Mouse (Mus musculus) hematopoietic stem cell, adult 5-6 weeks (primary cell): ENCODE data around the gene Lhx3. TPM values are rescaled to one million over a fixed set of nuclear protein-coding genes. Genes with fewer than 3 reads are reported as not detected.

Experiments
- ATAC-seq, 2 experiments: fragments of 125-278 bp in 1 of 2; replicated peaks in 1 of 2; 2 replicates each; pipeline ENCODE4 v1.8.0; 2016 to 2017; ENCODE audit warnings: inconsistent platforms in 2 of 2, mild to moderate bottlenecking in 2 of 2, moderate number of reproducible peaks in 2 of 2, low read depth in 1 of 2, moderate TSS enrichment in 1 of 2; ENCODE audit not compliant: low FRiP score in 2 of 2, poor library complexity in 2 of 2, severe bottlenecking in 2 of 2, insufficient read depth in 1 of 2, low TSS enrichment in 1 of 2
- total RNA-seq: library from RNA; stranded (forward); fragments of 172-1452, 232-1000 nt; gene quantifications from 2 replicates; pipeline ENCODE4 v1.2.3, GENCODE M21; 2017

Gene Lhx3
- total RNA-seq, 1 experiment from 2014 or later = not detected

GRCm38 (mm10) chr2:26207559-26207958 is 530 bp downstream of the Lhx3 start:
- no peak for ATAC-seq

- no peak for ATAC-seq
These were observed 2.3 kb downstream of the Lhx3 start for GRCm38 (mm10) chr2:26205761-26206160.

DNA sequence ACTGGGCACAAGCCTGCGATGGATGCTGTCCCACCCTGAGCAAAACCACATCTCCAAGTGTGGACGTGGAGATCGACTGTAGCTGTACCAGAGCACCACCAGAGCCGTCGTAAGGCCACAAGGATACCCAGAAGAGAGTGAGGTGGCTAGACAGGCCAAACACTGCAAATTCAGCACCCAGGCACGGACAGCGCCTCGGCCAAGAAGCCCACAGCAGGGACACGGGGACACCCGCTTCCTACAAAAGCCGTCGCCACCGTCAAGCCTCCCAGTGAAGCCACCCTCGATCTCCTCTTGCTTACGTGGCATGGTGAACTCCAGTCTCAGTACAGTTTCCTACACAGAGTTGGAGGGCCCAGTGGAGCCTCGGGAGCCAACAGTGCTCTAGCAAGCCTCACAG is 3.0 kb downstream of the Lhx3 start:
- peak; percentile 14 to 50; a peak in 1 of 4 replicates for ATAC-seq

- ATAC-seq = no peak
These were observed 5.1 kb downstream of the Lhx3 start for GRCm38 (mm10) chr2:26202849-26203475.

- no peak for ATAC-seq
These were observed 5.9 kb downstream of the Lhx3 start for GRCm38 (mm10) chr2:26201926-26202848.

DNA sequence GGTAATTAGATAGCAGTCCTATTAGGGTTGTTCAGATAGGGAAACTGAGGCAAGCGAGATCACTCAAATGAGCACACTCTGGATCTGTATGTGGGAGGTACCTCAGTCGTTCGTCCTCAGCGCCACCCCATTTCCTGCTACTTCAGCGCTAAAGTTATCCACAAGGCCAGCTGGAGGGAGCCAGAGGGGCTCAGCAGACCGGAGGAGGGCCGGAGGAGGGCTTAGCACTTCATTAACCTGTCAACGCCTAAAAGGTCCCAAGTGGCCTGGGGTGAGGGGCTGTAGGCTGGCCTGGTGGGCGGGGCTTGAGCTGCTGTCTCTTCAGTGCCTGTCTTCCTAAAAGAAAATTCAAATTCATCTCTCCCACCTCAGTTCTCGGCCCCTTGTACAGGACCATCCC is 9.6 kb downstream of the Lhx3 start:
- ATAC-seq = no peak

- no peak for ATAC-seq
These were observed 13.3 kb downstream of the Lhx3 start for GRCm38 (mm10) chr2:26194552-26195339.

GRCm38 (mm10) chr2:26188517-26188916 is 19.6 kb downstream of the Lhx3 start:
- ATAC-seq = peak; percentile 81 to 90

GRCm38 (mm10) chr2:26184352-26184751 is 23.7 kb downstream of the Lhx3 start:
- ATAC-seq = no peak

DNA sequence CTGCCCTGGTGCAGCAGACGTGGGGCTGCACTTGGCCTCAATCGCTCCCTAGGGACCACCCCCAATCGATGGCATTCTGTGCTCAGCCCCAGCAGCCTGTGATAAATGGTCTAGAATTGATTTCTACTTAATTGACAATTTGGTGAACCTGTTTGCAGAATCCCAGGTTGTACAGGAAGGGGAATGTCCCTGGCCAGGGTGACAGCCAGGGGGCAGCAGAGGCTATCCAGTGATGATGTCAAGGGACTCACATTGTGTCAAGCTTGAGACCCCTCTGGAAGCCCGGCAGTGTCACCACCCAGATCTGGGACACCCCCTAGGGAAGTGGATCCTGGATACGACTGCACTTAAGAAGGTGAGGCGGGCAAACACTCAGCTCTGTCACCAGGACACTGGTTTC is 25.4 kb downstream of the Lhx3 start:
- peak; percentile 49 to 77; a peak in 3 of 4 replicates for ATAC-seq

DNA sequence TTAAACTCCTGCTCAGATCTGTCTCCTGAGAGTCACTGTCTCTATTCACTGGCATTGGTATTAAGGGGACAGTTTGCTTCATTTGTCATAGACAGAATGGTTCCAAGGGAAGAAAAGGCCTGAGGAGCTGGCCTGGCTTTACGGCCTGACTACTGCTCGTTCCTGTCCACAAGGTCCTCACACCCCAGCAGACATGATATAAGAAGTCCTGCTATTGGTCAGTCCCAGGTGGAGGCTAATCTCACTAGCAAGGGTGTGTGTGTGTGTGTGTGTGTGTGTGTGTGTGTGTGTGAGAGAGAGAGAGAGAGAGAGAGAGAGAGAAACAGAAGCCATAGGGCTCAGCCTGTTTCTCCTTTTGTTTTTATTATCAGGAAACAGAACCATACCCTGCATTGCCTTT is 30.9 kb downstream of the Lhx3 start:
- ATAC-seq = no peak

- no peak for ATAC-seq
These were observed 31.4 kb downstream of the Lhx3 start for GRCm38 (mm10) chr2:26176731-26177130.

GRCm38 (mm10) chr2:26175191-26175590 is 32.9 kb downstream of the Lhx3 start:
- ATAC-seq = no peak

DNA sequence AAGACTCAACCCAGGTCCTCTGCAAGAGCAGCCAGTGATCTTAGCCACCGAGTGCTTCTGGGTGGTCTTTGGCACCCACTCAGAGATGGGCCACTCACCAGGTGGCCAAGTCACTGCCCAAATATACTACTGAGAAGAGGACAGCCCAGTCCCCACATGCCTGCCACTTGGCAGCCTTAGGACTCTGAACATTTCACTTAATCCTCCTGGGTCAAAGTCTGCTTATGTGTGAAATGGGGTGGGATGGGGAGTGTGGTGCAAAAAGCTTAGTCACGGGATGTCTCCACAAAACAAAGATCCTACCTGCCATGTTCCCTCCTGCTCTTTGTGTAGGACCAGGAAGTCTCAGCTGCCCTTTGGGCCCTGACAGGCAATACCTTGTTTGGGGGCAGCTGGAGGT is 35.9 kb downstream of the Lhx3 start:
- ATAC-seq = no peak

DNA sequence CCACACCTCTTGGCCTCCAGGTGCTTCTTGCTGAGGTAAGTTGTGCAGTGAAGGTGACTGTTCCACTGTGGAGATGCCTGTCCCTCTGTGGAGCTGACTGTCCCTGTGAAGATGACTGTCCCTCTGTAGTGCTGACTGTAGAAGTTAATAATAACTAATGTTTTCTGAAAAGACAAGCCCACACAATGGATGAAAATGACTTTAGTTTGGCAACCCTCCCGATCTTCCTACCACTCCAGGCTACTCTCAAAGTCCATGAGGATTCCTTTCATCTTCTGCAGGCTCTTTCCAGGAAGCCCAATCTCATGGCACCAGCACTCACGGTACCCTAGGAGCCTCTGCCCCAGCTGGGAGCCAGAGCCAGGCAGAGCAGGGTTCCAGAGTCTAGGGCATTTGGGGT is 37.7 kb downstream of the Lhx3 start:
- ATAC-seq = no peak

DNA sequence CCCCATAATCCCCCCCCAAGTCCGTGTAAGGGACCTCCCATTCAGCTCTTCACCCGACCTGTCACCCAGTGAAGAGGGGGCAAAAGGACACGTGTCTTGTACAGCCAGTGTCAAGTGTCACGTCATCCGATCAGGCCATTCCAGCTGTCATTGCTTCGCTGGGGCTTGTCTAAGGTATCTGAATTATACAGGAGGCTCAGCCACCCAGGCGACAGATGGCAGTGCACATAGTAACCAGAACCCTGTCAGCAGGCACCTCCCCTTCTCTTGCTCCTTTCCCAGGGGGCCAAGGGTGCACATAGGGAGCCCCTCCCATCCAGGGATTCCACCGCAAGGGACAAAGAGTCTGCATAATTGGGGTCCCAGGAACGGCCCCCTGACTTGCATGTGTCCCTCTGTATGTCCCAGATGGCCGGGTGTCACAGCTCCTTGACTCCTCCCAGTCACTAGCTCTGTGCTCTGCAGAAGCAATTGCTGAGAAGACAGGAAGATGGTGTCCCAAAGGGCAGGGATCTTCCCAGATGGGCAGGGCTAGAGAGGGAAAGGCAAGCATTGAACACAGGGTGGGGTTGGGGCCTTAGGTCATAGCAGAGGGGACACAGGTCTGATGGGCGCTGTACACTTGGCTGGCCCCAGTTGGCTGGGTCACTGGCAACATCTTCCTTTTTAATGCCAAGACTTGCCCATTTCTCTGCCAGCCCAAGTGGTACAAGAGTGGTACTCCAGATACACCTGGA is 39.1 kb downstream of the Lhx3 start:
- ATAC-seq = no peak

- no peak for ATAC-seq
These were observed 41.2 kb downstream of the Lhx3 start for GRCm38 (mm10) chr2:26166890-26167289.
